Mouse (Mus musculus): ENCODE results near the gene Kcnip4.

DNA sequence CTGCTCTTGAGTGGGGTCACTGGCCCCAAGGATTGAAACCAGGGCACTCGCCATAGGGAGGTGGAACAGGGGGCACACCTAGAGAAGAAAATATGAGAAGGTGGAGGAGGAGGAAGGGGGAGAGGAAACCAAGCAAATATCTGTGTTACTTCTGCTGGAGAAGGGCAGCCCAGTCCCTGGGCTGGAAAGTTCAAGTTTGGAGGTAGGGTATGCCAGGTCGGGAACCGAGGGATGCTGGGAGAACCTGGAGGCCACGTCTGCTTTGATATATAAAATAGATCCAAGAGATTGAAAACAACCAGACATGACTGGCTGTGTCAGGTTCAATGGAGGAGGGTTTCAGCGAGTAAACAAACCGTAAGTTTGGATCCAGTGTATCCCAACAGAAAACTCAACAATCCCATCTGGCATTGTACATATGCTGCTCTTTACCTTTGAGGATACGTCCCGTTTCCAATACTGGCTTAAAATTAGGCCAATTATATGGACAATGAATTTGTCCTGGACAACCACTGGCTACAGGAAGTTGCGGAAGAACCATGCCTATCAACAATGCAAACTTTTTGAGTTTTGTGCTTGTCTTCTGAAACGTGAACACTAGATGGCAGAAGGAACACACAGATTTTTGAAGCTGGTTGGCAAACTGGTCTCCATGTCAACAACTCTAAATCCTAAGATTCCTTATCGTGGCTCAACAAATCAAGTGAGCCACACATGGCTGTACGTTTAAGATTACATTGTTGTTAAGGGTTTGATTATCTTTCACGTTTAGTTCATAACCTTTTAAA lies 155.9 kb downstream of the Kcnip4 start:
- no peak for TF ChIP-seq CTCF (IDR thresholded peaks at IDR 0.05; ENCODE audit: control insufficient read depth, insufficient read depth, insufficient read length)
- TF ChIP-seq MYOD1 (IDR thresholded peaks at IDR 0.05; ENCODE audit: control insufficient read depth, insufficient read length, low read depth), result no peak
- TF ChIP-seq MAX (IDR thresholded peaks at IDR 0.05), result no peak
- no peak for TF ChIP-seq USF1 (IDR thresholded peaks at IDR 0.05; ENCODE audit: low read depth)
- TF ChIP-seq CEBPB (IDR thresholded peaks at IDR 0.05; ENCODE audit: low read depth), result no peak
- TF ChIP-seq MYOG (IDR thresholded peaks at IDR 0.05; ENCODE audit: control insufficient read depth, extremely low read depth, insufficient read length), result no peak
